Mouse (Mus musculus): Measurements from ENCODE around the gene Pfas.
"Not testable (repeated sequence)": the region's sequence is repeated elsewhere in the genome, so short reads cannot be mapped to it uniquely, and the experiment has no call there.

Pfas gene

DNA sequence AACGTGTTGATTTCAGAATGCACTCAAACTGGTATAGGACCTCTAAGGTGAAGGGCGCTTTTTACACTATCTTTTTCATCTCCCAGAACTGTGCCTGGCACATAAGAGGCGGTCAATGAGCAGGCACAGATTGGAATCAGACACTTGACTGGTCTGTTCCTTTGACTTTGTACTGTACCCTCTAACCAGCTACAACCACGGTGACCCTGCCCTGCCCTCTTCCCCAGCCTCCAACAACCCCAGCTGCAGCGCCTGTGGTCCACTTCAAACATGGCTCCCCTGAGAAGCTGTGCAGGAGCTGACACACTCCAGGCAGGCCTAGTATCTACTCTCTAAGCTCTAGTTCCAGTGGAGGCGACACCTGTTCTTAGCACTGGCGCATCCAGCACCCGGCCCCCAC lies 65.5 kb downstream of the Pfas start:
- in situ Hi-C loops (cut with MboI; ENCODE audit: low sequenced_read_pairs): no loop called here

DNA sequence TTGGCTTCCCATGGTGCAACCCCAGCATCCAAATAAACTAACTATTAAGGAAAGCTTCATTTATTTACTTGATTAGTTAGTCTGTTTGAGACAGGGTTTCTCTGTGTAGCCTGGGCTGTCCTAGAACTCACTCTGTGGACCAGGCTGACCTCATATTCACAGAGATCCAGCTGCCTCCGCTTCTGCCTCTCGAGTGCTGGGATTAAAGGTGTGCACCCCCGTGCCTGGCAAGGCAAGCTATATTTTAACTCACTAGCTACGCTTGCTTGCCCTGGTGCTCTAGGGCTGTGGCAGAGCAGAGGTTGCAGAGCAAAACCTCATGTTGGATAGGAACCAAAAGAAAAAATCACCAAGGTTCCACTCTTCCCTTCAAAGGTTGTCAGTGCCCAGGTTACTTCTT lies 67.7 kb downstream of the Pfas start:
- in situ Hi-C loops (cut with MboI; ENCODE audit: low sequenced_read_pairs): no loop called here

DNA sequence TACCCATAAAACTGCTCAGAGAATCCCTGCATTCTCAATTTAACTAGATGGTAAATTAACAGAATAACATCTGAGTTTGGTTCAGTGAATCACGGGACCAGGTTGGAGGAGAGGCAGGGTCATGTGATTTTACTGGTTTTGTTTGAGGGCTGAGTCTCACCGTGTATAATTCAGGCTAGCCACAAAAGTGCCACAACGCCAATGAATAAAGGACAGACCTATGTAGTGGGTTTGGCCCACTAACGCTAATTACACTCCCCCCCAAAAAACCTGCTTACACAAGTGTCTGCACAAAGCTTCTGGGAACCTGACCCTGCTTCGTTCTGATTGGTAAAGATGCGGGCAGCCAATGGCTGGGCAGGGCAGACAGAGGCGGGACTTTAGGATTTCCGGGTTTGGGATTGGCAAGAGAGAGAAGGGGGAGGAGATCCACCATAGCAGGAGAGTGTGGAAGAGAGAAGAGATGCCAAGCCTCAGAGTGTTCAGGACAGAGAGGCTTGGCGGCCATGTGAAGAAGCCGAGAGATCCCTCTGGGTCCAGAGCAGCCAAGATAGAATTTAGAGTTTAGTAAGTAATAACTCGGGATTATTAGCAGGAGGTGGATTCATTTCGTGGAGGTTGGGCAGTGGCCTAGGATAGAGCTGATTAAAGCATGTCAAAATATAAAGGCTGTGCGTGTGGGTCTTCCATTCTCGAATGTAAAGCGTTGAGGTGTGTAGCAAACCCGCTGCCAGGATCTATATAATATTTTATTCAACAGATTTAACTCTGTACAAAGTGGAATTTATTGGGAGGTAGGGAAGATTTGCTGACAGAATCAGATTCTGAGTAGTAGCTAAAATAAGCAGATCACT lies 68.6 kb downstream of the Pfas start:
- in situ Hi-C loops (cut with MboI; ENCODE audit: low sequenced_read_pairs): no loop called here

DNA sequence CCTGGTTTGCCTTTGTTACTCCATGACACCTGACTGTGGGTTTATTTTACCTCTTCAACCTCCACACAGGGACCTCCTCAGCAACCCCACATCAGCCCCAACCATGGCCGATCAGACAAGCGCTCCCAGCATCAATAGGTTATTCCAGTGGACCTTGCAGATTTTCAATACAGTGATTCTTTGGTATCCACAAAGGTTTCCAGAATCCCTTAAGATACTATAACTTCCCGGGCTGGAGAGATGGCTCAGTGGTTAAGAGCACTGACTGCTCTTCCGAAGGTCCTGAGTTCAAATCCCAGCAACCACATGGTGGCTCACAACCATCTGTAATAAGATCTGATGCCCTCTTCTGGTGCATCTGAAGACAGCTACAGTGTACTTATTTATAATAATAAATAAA lies 71.3 kb downstream of the Pfas start:
- in situ Hi-C loops (cut with MboI; ENCODE audit: low sequenced_read_pairs): not testable (repeated sequence)
